Mouse (Mus musculus): ENCODE measurements around the gene Slc2a3.
A peak's percentile ranks its signal among the peaks of the same experiment; 100 is the strongest.

Gene Slc2a3

GRCm38 (mm10) chr6:122801301-122801800, at the start of gene Slc2a3:
Gene Slc2a3 (minus strand): TSS chr6:122801640.
- no peak for DNase-seq (ENCODE audit: extremely low read depth, low read depth, low spot score)

DNA sequence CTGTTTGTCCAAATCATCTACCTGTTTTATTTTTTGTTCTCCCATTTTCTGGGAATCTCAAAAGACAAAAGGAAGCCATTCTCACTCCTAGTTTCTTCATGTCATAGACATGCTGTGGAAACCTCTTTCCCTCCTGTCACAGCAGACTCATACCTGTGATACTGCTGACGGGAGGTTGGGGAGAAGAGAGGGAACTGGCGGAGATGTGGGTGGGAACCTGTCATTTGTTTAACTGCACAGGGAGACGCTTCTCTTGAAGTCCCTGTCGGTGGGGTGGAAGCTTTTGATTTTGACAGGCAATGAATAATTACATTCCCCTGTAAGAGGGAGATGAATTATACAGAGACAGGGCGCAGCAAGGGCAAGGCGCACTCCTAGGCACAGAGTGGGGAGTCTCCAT, 42.3 kb upstream of the Slc2a3 start:
- no peak for DNase-seq (ENCODE audit: extremely low read depth, low read depth, low spot score)

GRCm38 (mm10) chr6:122837539-122837938, 36.1 kb upstream of the Slc2a3 start:
- DNase-seq (ENCODE audit: extremely low read depth, low read depth, low spot score), result no peak

DNA sequence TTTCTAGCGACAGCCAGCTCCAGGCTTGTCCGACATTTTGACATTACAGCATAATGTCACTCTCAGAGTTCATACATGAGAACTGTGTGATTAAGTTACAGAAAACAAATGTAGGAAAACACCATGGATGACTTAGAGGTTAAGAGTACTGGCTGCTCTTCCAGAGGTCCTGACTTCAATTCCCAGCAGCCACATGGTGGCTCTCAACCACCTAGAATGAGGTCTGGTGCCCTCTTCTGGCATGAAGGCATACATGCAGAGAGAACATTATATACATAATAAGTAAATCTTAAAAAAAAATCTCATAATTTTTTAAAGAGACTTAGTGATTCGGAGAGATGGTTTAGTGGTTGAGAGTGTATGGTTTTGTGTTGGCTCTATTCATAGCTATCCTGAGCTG, 35.5 kb upstream of the Slc2a3 start:
- no peak for DNase-seq (ENCODE audit: extremely low read depth, low read depth, low spot score)

DNA sequence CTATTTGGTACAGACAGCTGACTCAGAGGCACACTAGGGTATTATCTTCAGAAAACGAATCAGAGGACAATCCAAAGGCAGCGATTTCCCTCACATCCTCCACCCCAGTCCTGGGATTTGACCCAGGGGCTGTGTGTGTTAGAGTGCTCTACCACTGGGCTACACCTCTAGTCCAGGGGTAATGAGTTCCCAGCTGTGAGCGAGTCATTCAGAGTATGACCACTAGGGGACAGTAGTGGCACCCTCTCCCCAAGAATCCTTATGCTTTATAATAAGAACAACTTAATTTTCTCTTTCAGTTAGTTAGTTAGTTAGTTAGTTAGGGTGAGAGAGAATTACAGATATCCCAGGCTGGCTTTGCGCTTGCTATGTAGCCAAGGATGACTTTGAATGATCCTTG, 32.9 kb upstream of the Slc2a3 start:
- DNase-seq (ENCODE audit: extremely low read depth, low read depth, low spot score), result no peak

DNA sequence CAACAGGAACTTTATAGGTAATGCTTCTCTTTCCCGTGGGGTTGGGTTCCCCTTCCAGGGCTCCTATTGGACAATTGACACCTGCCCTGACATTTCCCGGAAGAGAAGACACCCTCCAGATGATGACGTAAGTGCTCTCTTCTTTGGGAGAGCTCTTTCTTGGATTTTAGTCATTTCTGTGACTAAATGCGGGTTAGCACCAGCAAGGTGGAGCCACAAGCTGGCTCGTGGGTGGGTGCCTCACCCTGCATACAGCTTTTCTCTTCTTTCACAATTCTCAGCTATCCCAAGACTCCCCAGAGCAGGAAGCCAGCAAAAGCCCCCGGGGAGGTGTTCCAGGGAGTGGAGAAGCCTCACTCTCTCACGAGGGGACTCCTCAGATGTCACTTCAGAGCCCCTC, 31.4 kb upstream of the Slc2a3 start:
- no peak for DNase-seq (ENCODE audit: extremely low read depth, low read depth, low spot score)

- DNase-seq (ENCODE audit: extremely low read depth, low read depth, low spot score), result no peak
These were observed 26.6 kb upstream of the Slc2a3 start for GRCm38 (mm10) chr6:122828086-122828485.

DNA sequence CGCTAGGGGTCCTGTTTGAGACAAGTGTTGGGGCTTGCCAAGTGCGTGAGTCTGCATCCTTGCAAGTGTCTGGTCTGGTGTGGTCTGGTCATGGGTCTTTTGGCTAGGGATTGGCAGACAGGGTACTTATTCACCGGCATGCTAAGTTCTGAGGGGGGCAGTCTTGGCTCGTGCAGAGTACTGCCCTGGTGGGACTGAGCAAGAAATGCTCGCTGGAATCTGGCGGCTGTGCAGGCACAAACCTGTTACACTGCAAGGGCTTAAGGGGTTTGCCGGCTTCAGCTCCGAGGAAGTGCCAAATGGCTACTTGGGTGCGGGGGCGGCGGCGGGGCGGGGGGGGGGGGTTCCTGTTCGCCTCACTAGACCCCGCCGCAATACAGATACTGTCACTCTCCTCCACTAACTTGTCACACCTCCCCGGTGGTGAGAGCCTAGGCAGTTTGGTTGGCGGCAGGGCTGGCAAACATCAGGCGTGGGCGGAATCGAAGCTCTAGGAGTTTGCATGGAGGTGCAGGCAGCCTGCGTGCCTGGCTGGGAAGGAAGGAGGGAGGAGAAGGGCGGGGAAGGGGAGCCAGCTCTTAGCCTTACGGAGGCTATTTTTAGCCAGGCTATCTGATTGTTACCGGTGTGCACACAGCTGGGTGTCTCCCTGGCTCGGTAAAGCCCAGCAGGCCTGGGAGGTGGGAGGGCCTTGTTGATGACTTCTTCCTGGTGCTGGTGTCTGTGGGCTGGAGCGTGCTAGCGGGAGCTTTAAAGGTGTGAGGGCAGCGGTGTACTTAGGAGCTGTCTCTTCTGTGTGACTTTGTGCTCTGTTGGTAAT, 24.7 kb upstream of the Slc2a3 start:
- peak; percentile 86 for DNase-seq (ENCODE audit: extremely low read depth, low read depth, low spot score)

- no peak for DNase-seq (ENCODE audit: extremely low read depth, low read depth, low spot score)
These were observed 23.7 kb upstream of the Slc2a3 start for GRCm38 (mm10) chr6:122825166-122825565.

DNA sequence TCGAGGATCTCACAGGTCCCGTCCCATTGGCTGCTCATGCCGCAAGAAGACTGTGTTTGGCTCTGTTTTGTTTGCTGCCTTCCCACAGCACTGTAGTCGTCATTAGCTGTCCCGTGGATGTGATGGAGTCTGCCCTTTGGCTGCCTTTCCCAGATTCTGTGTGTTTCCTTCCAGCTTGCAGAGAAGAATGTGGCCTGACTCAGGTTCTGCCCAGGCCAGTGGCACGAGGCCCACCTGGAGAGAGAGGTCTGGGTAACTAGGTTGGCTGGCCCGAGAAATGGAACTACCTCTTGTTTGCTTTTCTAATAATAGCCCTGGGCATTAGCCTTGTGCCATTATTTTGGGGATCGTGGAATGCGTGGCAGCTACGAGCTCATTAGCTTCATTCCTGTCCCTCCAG, 22.6 kb upstream of the Slc2a3 start:
- DNase-seq (ENCODE audit: extremely low read depth, low read depth, low spot score), result no peak

DNA sequence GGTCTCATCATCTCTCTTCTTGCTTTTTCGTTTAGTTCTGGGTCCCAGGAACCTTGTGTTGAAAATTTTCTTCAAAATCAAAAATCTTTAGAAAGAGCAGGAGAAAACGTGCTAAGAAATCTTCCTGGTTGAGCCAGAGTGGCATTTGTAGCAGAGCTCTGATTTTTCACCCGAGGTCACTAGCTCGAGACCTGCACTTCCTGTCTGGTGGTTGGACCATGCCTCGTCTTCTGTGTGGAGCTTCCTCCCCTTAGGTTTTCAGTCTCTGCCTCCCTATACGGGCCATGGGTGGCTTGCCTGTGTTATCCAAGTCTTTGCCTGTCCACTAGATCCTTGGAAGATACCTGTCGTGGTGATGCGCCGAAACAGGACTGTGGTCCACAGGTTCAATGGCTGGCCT, 20.4 kb upstream of the Slc2a3 start:
- DNase-seq (ENCODE audit: extremely low read depth, low read depth, low spot score), result no peak

DNA sequence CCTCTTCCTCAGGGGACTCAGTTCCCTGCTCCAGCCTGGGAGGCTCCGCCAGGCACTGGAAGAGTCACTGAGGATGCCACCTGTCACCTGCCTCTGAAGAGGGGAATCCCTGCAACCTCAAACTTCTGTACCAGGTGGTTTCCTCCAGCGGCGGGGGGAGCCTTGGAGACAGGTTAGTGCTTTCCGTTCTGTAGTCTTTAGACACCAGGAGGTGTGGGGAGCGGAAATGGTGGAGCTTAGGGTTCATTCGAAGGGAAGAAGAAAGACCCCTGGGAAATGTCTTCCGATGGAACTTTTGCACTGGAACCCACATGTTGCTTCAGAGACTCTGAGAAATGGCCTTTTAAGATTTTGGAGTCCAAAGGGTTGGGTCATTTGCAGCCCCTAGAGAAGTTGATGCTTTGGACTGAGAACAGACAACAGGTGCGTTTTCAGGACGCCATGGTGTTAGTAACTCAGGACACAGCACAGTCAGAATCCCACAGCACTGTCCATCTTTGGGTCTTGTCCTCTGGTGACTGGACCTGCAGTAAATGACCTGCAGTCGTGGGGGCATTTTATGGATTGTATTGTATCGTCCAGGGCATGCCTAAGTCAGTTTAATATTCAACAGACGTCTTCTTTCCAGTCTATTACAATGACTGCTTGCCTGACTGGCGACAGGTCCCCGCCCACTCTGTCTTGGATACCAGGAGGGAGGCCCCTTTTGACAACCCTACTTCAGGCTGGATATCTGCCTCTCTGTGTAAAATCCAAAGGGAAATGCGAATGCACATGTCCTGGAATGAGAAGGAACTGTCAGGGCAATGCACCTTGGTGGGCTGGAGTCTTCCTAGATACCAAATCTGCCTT, 19.6 kb upstream of the Slc2a3 start:
- DNase-seq (ENCODE audit: extremely low read depth, low read depth, low spot score), result no peak

- no peak for DNase-seq (ENCODE audit: extremely low read depth, low read depth, low spot score)
These were observed 18.8 kb upstream of the Slc2a3 start for GRCm38 (mm10) chr6:122820071-122820798.

DNA sequence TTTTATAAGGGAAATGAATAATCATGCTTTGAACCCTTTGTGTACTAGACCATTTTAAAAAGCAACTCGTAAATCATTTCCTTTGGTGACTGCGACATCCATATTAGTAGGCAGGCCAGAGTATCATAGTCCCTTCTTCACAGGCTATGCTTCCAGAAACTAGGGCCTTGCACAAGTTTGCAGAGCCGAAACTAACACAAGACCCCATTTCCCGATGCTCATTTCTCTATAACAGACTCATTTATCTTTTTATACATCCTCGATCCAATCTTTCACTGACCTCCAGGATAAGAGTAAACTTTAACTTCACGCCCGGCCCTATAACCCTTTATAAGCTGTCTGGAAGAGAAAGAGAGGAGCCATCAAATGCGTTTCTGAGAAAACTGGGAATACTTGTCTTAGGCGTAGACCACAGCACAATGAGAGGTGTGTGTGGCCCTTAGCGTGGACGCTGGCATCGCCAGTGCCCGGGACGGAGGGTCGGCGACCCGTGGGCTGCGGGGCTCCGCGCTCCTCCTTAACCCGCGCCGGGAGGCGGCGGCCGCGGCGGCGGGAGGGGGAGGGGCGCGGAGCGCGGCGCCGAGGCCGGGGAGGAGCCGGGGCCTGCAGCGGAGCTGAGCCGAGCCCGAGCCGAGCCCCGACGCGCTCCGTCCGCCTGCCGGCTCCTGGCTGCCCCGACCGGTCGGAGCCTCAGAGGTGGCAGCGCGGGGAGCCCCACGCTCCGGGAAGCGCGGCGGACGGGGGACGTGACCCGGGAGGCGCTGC, 18.0 kb upstream of the Slc2a3 start, which contains the start of gene Foxj2:
Foxj2 (plus strand) TSS at position 609 of the 765 bp plus-strand sequence.
- DNase-seq (ENCODE audit: extremely low read depth, low read depth, low spot score), result no peak

- DNase-seq (ENCODE audit: extremely low read depth, low read depth, low spot score), result no peak
These were observed 12.2 kb upstream of the Slc2a3 start for GRCm38 (mm10) chr6:122813640-122814039.

DNA sequence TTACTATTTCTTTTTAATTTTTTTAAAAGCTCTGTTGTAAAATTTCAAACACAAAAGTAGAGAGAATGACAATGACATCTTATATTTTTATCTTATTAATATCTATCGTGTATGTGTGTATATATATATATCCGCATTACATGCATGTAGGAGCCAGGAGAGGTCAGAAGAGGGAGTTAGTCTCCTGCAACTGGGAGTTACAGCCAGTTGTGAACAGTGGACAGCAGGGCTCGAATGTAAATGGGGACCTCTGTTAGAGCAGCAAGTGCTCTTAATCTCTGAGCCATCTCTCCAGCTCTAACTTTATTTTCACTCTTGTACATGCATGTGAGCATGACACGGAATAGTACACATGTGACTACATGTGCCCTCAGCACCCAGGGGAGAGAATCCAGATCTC, 11.3 kb upstream of the Slc2a3 start:
- DNase-seq (ENCODE audit: extremely low read depth, low read depth, low spot score), result no peak

- DNase-seq (ENCODE audit: extremely low read depth, low read depth, low spot score), result no peak
These were observed 10.5 kb upstream of the Slc2a3 start for GRCm38 (mm10) chr6:122811771-122812600.

DNA sequence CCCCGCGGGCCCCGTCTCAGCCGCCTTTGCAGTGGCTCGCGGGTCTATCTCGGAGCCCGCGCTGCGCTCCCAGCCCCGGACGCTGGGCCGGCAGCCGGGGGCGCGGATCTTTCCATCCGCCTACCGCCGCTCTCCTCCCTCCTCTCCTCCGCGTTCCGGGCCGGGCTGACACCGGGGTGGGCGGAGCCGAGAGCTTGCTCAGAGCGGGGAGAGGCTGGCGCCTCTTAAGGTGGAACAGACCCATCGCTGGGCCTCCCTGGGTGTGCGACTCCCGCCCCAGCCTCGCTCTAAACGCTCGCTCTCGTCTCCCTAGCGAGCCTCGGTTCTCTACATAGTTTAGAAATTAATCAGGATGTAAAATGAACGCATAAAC, 9.8 kb upstream of the Slc2a3 start:
- DNase-seq (ENCODE audit: extremely low read depth, low read depth, low spot score), result no peak

DNA sequence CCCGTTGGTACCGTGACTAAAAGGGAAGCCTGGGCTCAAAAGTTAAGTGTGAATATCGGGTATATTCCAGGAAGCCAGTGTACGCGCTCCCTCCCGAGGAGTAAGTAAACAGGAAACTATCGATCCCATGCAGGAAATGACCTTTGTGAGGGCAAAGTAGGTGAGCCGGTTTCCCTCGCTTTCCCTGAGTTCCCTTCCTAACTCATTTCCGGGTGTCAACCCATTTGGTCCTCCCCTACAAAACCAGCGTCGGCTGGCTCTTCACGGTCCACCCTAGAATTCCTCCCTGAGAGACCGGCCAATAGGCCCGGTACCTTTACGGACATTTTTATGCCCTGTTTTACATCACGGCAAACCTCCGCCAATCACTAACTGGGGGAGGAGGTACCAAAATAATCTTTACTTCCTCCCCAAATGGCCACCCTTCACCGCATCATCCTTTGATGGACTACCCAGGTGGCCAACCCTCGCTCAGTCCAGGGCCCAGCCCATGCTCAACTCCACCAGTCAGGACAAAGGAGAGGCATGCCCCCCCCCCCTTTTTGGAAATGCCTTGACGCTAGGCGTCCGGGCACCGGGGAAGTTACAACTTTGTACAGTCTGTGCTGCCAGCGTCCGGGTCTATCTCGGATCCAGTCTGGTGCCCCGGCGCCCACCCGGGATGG, 9.3 kb upstream of the Slc2a3 start:
- peak; percentile 97 for DNase-seq (ENCODE audit: extremely low read depth, low read depth, low spot score)

Measured in fat pad, adult 2 months (tissue).